Mouse (Mus musculus) heart, embryonic 16.5 days (tissue): ENCODE measurements around the gene Fthl17c. TPM values are rescaled to one million over a fixed set of nuclear protein-coding genes. Genes with fewer than 3 reads are reported as not detected.

ENCODE experiments used
- polyA plus RNA-seq: library from polyadenylated mRNA; unstranded; fragments of >200 nt; fragmentation: Nextera tagmentation; extraction: Ambion mirVana; gene quantifications from 2 replicates; pipeline ENCODE4 v1.2.1, GENCODE M21; 2015

Fthl17c gene
- polyA plus RNA-seq, 1 experiment from 2014 or later = not detected

Other genes with a start within 250 kb of the Fthl17c start
- not detected in 2 replicates for gene Ssx9, start 228.1 kb downstream of the Fthl17c start, polyA plus RNA-seq
- gene Ssxb5, start 172.9 kb downstream of the Fthl17c start, polyA plus RNA-seq = not detected in 2 replicates
- gene Gm6592, start 132.6 kb downstream of the Fthl17c start, polyA plus RNA-seq = not detected in 2 replicates
- gene Gm5751, start 102.3 kb downstream of the Fthl17c start, polyA plus RNA-seq = not detected in 2 replicates
- gene B630019K06Rik, start 84.2 kb downstream of the Fthl17c start, polyA plus RNA-seq = 1.0 and 1.4 TPM in 2 replicates
- not detected in 2 replicates for gene Fthl17b, start 13.6 kb downstream of the Fthl17c start, polyA plus RNA-seq
- gene Fthl17d, start 10.2 kb upstream of the Fthl17c start, polyA plus RNA-seq = not detected in 2 replicates
- not detected in 2 replicates for gene Fthl17e, start 56.9 kb upstream of the Fthl17c start, polyA plus RNA-seq
- gene Fthl17f, start 86.5 kb upstream of the Fthl17c start, polyA plus RNA-seq = not detected in 2 replicates
- not detected in 2 replicates for gene 4930402K13Rik, start 128.0 kb upstream of the Fthl17c start, polyA plus RNA-seq
- 2.8 and 3.4 TPM in 2 replicates for gene Lancl3, start 223.3 kb upstream of the Fthl17c start, polyA plus RNA-seq